Mouse (Mus musculus): ENCODE measurements at regions not wholly inside any gene's neighbourhood (a gene's known extent, or its start where the extent isn't known, plus 50 kb on each side); places are given as distances from the start of the nearest gene placed in this dataset.

DNA sequence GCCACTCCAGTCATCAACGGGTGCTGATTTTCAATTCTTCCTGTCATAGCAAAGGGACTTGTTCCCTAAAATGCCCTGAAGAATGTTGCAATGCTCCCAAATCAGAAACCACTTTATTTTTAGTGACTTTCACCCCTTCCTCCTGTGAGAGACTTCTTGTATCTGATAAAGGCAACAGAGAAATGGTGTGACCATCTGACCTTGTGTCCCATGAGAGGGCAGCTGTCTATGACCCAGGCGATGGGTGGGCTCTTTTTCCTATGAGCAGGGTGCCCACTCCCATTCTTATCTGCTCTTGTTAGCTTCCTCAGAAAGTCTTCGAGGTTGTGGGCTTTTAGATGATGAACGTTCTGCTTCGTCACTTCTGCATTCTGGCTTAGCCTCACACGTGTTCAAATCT lies 265.8 kb upstream of the Klf4 start:
- TF ChIP-seq MAX (IDR thresholded peaks at IDR 0.05; ENCODE audit: low read depth) (no peak), TCF3 (IDR thresholded peaks at IDR 0.05; ENCODE audit: insufficient read length, low read depth) (no peak), MYOG (IDR thresholded peaks at IDR 0.05; ENCODE audit: control insufficient read depth in 1 of 3, insufficient read depth in 1 of 3, insufficient read length in 2 of 3, low read depth in 2 of 3) (no peak), E2F4 (IDR thresholded peaks at IDR 0.05; ENCODE audit: insufficient read depth) (no peak), MYOD1 (IDR thresholded peaks at IDR 0.05; ENCODE audit: control insufficient read depth in 1 of 3, insufficient read length in 2 of 3, low read depth in 2 of 3) (no peak), TCF12 (IDR thresholded peaks at IDR 0.05; ENCODE audit: insufficient read depth, poor library complexity, severe bottlenecking) (no peak)
- H3K27me3 ChIP-seq (ENCODE audit: control insufficient read depth, insufficient read depth, insufficient read length), result no peaks in the 10 kb centered on the region
- no peak overlapping the region for H3K4me3 ChIP-seq
- H3K4me2 ChIP-seq (ENCODE audit: low read depth), result no peak overlapping the region
- no peaks in the 10 kb centered on the region for H3K79me2 ChIP-seq (ENCODE audit: control insufficient read depth, insufficient read depth)
- no peaks in the 10 kb centered on the region for H3K36me3 ChIP-seq (ENCODE audit: control insufficient read depth, insufficient read depth)
- H3ac ChIP-seq (ENCODE audit: control insufficient read depth, insufficient read length), result no peak overlapping the region

DNA sequence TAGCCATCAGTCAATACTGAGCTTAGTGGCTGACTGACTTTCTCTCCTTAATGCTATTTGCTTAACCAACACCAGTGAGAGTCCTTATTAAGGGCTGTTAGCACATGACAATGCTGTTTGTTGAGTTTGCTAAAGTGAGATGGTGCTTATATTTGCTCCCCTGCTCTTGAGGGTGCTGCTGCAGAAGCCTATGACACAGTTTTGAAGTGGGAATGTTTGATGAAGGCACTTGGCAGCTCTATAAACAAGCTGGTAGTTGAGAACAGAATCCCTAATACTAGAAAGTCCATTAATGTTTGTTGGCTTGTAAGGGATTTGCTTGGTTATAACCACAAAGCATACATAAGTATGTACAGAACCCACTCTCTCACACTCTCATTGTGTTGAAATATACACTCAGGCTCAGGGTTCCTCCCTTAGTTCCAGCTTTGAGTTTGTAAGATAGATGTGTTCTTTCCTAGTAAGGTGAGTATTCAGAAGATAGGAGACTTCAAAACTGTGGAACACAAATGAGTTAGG lies 249.1 kb upstream of the Klf4 start:
- Histone ChIP-seq H3ac (ENCODE audit: control insufficient read depth, insufficient read length) (no peak overlapping the region), H3K79me2 (ENCODE audit: control insufficient read depth, insufficient read depth) (no peaks in the 10 kb centered on the region), H3K27me3 (ENCODE audit: control insufficient read depth, insufficient read depth, insufficient read length) (no peaks in the 10 kb centered on the region), H3K4me2 (ENCODE audit: low read depth) (no peak overlapping the region), H3K36me3 (ENCODE audit: control insufficient read depth, insufficient read depth) (no peaks in the 10 kb centered on the region), H3K4me3 (no peak overlapping the region)
- TF ChIP-seq MAX (IDR thresholded peaks at IDR 0.05; ENCODE audit: low read depth) (no peak), MYOG (IDR thresholded peaks at IDR 0.05; ENCODE audit: control insufficient read depth in 1 of 3, insufficient read depth in 1 of 3, insufficient read length in 2 of 3, low read depth in 2 of 3) (no peak), USF1 (IDR thresholded peaks at IDR 0.05; ENCODE audit: low read depth) (no peak), E2F4 (IDR thresholded peaks at IDR 0.05; ENCODE audit: insufficient read depth) (no peak), REST (IDR thresholded peaks at IDR 0.05; ENCODE audit: insufficient read depth, insufficient read length) (no peak), TCF3 (IDR thresholded peaks at IDR 0.05; ENCODE audit: insufficient read length, low read depth) (no peak), POLR2AphosphoS2 (IDR thresholded peaks at IDR 0.05; ENCODE audit: insufficient read length, low read depth) (no peak), TCF12 (IDR thresholded peaks at IDR 0.05; ENCODE audit: insufficient read depth, poor library complexity, severe bottlenecking) (no peak), MYOD1 (IDR thresholded peaks at IDR 0.05; ENCODE audit: control insufficient read depth in 1 of 3, insufficient read length in 2 of 3, low read depth in 2 of 3) (no peak), CEBPB (IDR thresholded peaks at IDR 0.05; ENCODE audit: insufficient read depth, poor library complexity, severe bottlenecking) (no peak), POLR2A (IDR thresholded peaks at IDR 0.05; ENCODE audit: insufficient read length, low read depth) (no peak), SRF (IDR thresholded peaks at IDR 0.05; ENCODE audit: control insufficient read depth, insufficient read length, low read depth) (no peak)

DNA sequence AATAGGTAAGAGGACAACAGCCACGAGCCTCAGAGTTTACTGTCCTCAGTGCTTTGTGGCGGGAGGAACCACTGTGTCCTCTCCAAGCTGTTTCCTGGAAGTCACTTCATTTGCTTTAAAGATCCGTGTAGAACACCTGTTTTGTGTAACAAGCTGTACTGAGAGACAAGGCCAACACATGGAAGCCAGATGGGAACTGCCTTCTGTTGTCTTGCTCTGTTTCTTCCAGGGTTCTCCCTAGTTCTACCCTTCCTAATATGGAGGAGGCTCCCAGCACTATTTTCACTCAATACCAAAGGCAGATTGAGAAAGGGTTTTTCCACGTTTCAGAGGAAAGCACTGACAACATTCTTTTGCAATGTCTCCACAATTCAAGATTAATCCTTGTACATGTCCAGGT lies 247.3 kb upstream of the Klf4 start:
- Histone ChIP-seq H3K36me3 (ENCODE audit: control insufficient read depth, insufficient read depth) (no peaks in the 10 kb centered on the region), H3K27me3 (ENCODE audit: control insufficient read depth, insufficient read depth, insufficient read length) (no peaks in the 10 kb centered on the region), H3K79me2 (ENCODE audit: control insufficient read depth, insufficient read depth) (no peaks in the 10 kb centered on the region), H3ac (ENCODE audit: control insufficient read depth, insufficient read length) (no peak overlapping the region), H3K4me3 (no peak overlapping the region), H3K4me2 (ENCODE audit: low read depth) (no peak overlapping the region)
- TF ChIP-seq USF1 (IDR thresholded peaks at IDR 0.05; ENCODE audit: low read depth) (no peak), TCF3 (IDR thresholded peaks at IDR 0.05; ENCODE audit: insufficient read length, low read depth) (no peak), E2F4 (IDR thresholded peaks at IDR 0.05; ENCODE audit: insufficient read depth) (no peak), TCF12 (IDR thresholded peaks at IDR 0.05; ENCODE audit: insufficient read depth, poor library complexity, severe bottlenecking) (no peak), CEBPB (IDR thresholded peaks at IDR 0.05; ENCODE audit: insufficient read depth, poor library complexity, severe bottlenecking) (no peak), SRF (IDR thresholded peaks at IDR 0.05; ENCODE audit: control insufficient read depth, insufficient read length, low read depth) (no peak), POLR2AphosphoS2 (IDR thresholded peaks at IDR 0.05; ENCODE audit: insufficient read length, low read depth) (no peak), MYOD1 (IDR thresholded peaks at IDR 0.05; ENCODE audit: control insufficient read depth in 1 of 3, insufficient read length in 2 of 3, low read depth in 2 of 3) (no peak)

DNA sequence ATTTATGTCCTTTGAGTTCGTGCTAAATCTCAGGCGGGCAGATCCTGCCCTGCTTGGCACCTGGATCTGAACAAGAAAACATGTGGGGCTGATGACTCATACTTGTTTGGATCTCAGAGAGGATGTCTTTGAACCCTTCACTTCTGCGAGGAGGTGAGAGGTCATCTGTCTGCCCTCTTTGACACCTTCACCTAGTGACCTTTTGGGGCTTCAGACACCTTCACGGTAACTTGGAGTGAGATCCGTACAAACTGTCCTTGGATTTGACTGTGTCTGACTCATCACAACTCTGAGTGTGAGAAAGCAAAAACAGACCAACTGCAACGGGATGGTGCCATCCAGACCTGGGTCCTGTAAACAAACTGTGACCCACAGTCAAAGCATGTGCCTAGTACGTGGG lies 243.6 kb upstream of the Klf4 start:
- TF ChIP-seq POLR2AphosphoS2 (IDR thresholded peaks at IDR 0.05; ENCODE audit: insufficient read length, low read depth) (no peak), E2F4 (IDR thresholded peaks at IDR 0.05; ENCODE audit: insufficient read depth) (no peak), MAX (IDR thresholded peaks at IDR 0.05; ENCODE audit: low read depth) (no peak), REST (IDR thresholded peaks at IDR 0.05; ENCODE audit: insufficient read depth, insufficient read length) (no peak), USF1 (IDR thresholded peaks at IDR 0.05; ENCODE audit: low read depth) (no peak), MYOD1 (IDR thresholded peaks at IDR 0.05; ENCODE audit: control insufficient read depth in 1 of 3, insufficient read length in 2 of 3, low read depth in 2 of 3) (no peak), MYOG (IDR thresholded peaks at IDR 0.05; ENCODE audit: control insufficient read depth in 1 of 3, insufficient read depth in 1 of 3, insufficient read length in 2 of 3, low read depth in 2 of 3) (no peak)
- H3K27me3 ChIP-seq (ENCODE audit: control insufficient read depth, insufficient read depth, insufficient read length), result no peaks in the 10 kb centered on the region
- H3K79me2 ChIP-seq (ENCODE audit: control insufficient read depth, insufficient read depth), result no peaks in the 10 kb centered on the region
- no peak overlapping the region for H3ac ChIP-seq (ENCODE audit: control insufficient read depth, insufficient read length)
- no peaks in the 10 kb centered on the region for H3K36me3 ChIP-seq (ENCODE audit: control insufficient read depth, insufficient read depth)
- H3K4me2 ChIP-seq (ENCODE audit: low read depth), result no peak overlapping the region
- no peak overlapping the region for H3K4me3 ChIP-seq

DNA sequence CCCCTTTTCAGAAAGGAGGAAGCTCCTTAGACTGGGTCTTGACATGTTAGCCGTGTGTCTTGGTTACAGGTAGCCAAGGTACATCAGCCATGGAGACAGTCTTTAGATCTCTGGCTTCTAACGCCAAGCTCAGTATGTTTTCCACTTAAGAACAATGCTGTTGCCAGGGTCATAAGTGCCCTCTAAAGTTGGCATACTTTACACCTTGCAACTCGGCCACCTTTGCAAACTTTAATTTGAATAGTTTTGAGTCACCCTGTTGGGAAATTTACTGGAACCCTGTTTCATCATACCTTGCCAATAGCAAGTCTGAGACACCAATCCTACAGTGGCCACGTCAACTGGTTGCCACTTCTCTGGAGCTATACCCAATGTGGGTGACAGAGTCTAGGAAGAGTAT lies 242.3 kb upstream of the Klf4 start:
- Histone ChIP-seq H3K27me3 (ENCODE audit: control insufficient read depth, insufficient read depth, insufficient read length) (no peaks in the 10 kb centered on the region), H3K4me2 (ENCODE audit: low read depth) (no peak overlapping the region), H3K79me2 (ENCODE audit: control insufficient read depth, insufficient read depth) (no peaks in the 10 kb centered on the region), H3ac (ENCODE audit: control insufficient read depth, insufficient read length) (no peak overlapping the region), H3K36me3 (ENCODE audit: control insufficient read depth, insufficient read depth) (no peaks in the 10 kb centered on the region), H3K4me3 (no peak overlapping the region)
- TF ChIP-seq MAX (IDR thresholded peaks at IDR 0.05; ENCODE audit: low read depth) (no peak), SRF (IDR thresholded peaks at IDR 0.05; ENCODE audit: control insufficient read depth, insufficient read length, low read depth) (no peak), REST (IDR thresholded peaks at IDR 0.05; ENCODE audit: insufficient read depth, insufficient read length) (no peak), MYOD1 (IDR thresholded peaks at IDR 0.05; ENCODE audit: control insufficient read depth in 1 of 3, insufficient read length in 2 of 3, low read depth in 2 of 3) (no peak)

Data from myocyte (in vitro differentiated cells).